Mouse (Mus musculus) thymus, postnatal 25 days (tissue): ENCODE measurements around the gene Olfr146.

Experiments used
- DNase-seq: peaks from one replicate; pipeline ENCODE4 v3.0.0; 2022

The Olfr146 gene

GRCm38 (mm10) chr9:39023277-39023676 is at the start of gene Olfr146:
Gene Olfr146 (minus strand): TSS chr9:39023377.
- no peak for DNase-seq

GRCm38 (mm10) chr9:39064851-39065250 is 41.7 kb upstream of the Olfr146 start, which contains the start of gene Olfr937:
Gene Olfr937 (minus strand): TSS chr9:39064951.
- no peak for DNase-seq

- no peak for DNase-seq
Measured at GRCm38 (mm10) chr9:38999583-38999982, 23.6 kb downstream of the Olfr146 start, which contains the start of gene Olfr935. Gene Olfr935 (minus strand): TSS chr9:38999683.

- DNase-seq, result no peak
Measured at GRCm38 (mm10) chr9:38988215-38988614, 35.0 kb downstream of the Olfr146 start, which contains the start of gene Olfr934. Gene Olfr934 (minus strand): TSS chr9:38988315.

GRCm38 (mm10) chr9:38972013-38972412 is 51.2 kb downstream of the Olfr146 start, which contains the start of gene Olfr933:
Gene Olfr933 (plus strand): TSS chr9:38972313.
- no peak for DNase-seq
